Mouse (Mus musculus) limb, embryonic 11.5 days (tissue): Measurements from ENCODE around the gene Lgals12. TPM values are rescaled to one million over a fixed set of nuclear protein-coding genes. Genes with fewer than 3 reads are reported as not detected.

ENCODE experiments used
- ATAC-seq: fragments of 200-750 bp; cut with Nextera tagmentation; 2 replicates; pipeline ENCODE4 v1.8.0; 2017; ENCODE audit warnings: low read depth; ENCODE audit not compliant: insufficient number of reproducible peaks, low FRiP score, low TSS enrichment
- DNase-seq: peaks from one replicate; pipeline ENCODE4 v3.0.0-alpha.2; 2015; ENCODE audit warnings: low spot score
- H3K27ac ChIP-seq: fragments of 300-500 bp; sonication (generic); replicated peaks from 2 replicates; pipeline ENCODE4 v1.5.1; 2014; ENCODE audit warnings: low read depth, mild to moderate bottlenecking, low read length
- H3K27me3 ChIP-seq: fragments of 300-500 bp; sonication (generic); 2 replicates; pipeline ENCODE4 v1.6.1; 2014; ENCODE audit warnings: mild to moderate bottlenecking, low read length, mixed read lengths; ENCODE audit not compliant: control insufficient read depth, insufficient read depth
- H3K36me3 ChIP-seq: fragments of 300-500 bp; sonication (generic); 2 replicates; pipeline ENCODE4 v1.6.1; 2014; ENCODE audit warnings: mild to moderate bottlenecking, low read length, moderate library complexity, mixed read lengths; ENCODE audit not compliant: control insufficient read depth, insufficient read depth
- H3K4me1 ChIP-seq: fragments of 300-500 bp; sonication (generic); 2 replicates; pipeline ENCODE4 v1.6.1; 2014; ENCODE audit warnings: low read length, mixed read lengths; ENCODE audit not compliant: control insufficient read depth, insufficient read depth
- H3K4me2 ChIP-seq: fragments of 300-500 bp; sonication (generic); 2 replicates; pipeline ENCODE4 v1.6.1; 2014; ENCODE audit warnings: low read depth, mild to moderate bottlenecking, moderate library complexity; ENCODE audit not compliant: severe bottlenecking
- H3K4me3 ChIP-seq: fragments of 300-500 bp; sonication (generic); 2 replicates; pipeline ENCODE4 v1.5.1; 2014; ENCODE audit warnings: low read depth, low read length
- H3K9ac ChIP-seq: fragments of 300-500 bp; sonication (generic); 2 replicates; pipeline ENCODE4 v1.6.1; 2014; ENCODE audit warnings: mild to moderate bottlenecking, low read length
- H3K9me3 ChIP-seq: fragments of 300-500 bp; sonication (generic); 2 replicates; pipeline ENCODE4 v1.6.1; 2016; ENCODE audit warnings: low read length; ENCODE audit not compliant: control insufficient read depth
- WGBS: fragments of 180-500 bp; shearing (Covaris S2); extraction: QIAGEN DNeasy Blood & Tissue Kit; methylation state at CpG from one replicate; pipeline ENCODE4 v1.1.7; 2014; 5-methylcytosine and 5-hydroxymethylcytosine counted together
- polyA plus RNA-seq: library from polyadenylated mRNA; unstranded; fragments of >200 nt; fragmentation: Nextera tagmentation; extraction: Ambion mirVana; gene quantifications from 2 replicates; pipeline ENCODE4 v1.2.1, GENCODE M21; 2014

Lgals12 gene
- polyA plus RNA-seq, 1 experiment from 2014 or later, result 0.93 TPM

- H3K4me1 ChIP-seq, result 0 out of 2 replicates have a peak, but pooled peaks cover 3% of the 10 kb centered on the region
- H3K36me3 ChIP-seq, result no peaks in the 10 kb centered on the region
- H3K4me2 ChIP-seq, result peak overlapping the region; percentile 79
- H3K9me3 ChIP-seq, result no peaks in the 10 kb centered on the region
- H3K27ac ChIP-seq, result no peak overlapping the region
- peak overlapping the region; percentile 41; the same call in 1 of the 2 replicates for H3K4me3 ChIP-seq
- no peak for DNase-seq
- no peaks in the 10 kb centered on the region for H3K27me3 ChIP-seq
- 5% methylated on average over 4 of the region's 4 CpGs for WGBS
- H3K9ac ChIP-seq, result no peak overlapping the region
- ATAC-seq, result no peak
These were observed 49.1 kb downstream of the Lgals12 start for GRCm38 (mm10) chr19:7557844-7558243.

- H3K4me3 ChIP-seq, result peak within 1 kb of the TSS; percentile 41
- H3K36me3 ChIP-seq, result no peaks in the 10 kb centered on the region
- no peaks in the 10 kb centered on the region for H3K9me3 ChIP-seq
- no peak within 1 kb of the TSS for H3K27ac ChIP-seq
- H3K27me3 ChIP-seq, result no peaks in the 10 kb centered on the region
- peak; percentile 71 for DNase-seq
- WGBS, result 1% methylated on average over 27 of the region's 27 CpGs
- H3K9ac ChIP-seq, result peak within 1 kb of the TSS; percentile 47
- 0 out of 2 replicates have a peak, but pooled peaks cover 3% of the 10 kb centered on the region for H3K4me1 ChIP-seq
- peak; percentile 73; the same call in 1 of the 2 replicates for ATAC-seq
- H3K4me2 ChIP-seq, result peak within 1 kb of the TSS; percentile 79
These were observed 49.6 kb downstream of the Lgals12 start, which contains the start of gene Pla2g16 for GRCm38 (mm10) chr19:7557328-7557822. Gene Pla2g16 (plus strand): TSS chr19:7557459.

- 85% methylated on average over 1 of the region's 1 CpGs for WGBS
- Histone ChIP-seq H3K4me1 (0 out of 2 replicates have a peak, but pooled peaks cover 3% of the 10 kb centered on the region), H3K27me3 (no peaks in the 10 kb centered on the region), H3K27ac (no peak overlapping the region), H3K9ac (no peak overlapping the region), H3K4me3 (no peak overlapping the region), H3K36me3 (no peaks in the 10 kb centered on the region), H3K9me3 (no peaks in the 10 kb centered on the region), H3K4me2 (no peak overlapping the region)
- DNase-seq (no peak), ATAC-seq (no peak)
These were observed 50.4 kb downstream of the Lgals12 start for GRCm38 (mm10) chr19:7556641-7557040.

- DNase-seq (no peak), ATAC-seq (no peak)
- 0 out of 2 replicates have a peak, but pooled peaks cover 3% of the 10 kb centered on the region for H3K4me1 ChIP-seq
- no peak overlapping the region for H3K27ac ChIP-seq
- H3K9me3 ChIP-seq, result no peaks in the 10 kb centered on the region
- no peak overlapping the region for H3K4me2 ChIP-seq
- no peak overlapping the region for H3K9ac ChIP-seq
- no peak overlapping the region for H3K4me3 ChIP-seq
- no peaks in the 10 kb centered on the region for H3K36me3 ChIP-seq
- H3K27me3 ChIP-seq, result no peaks in the 10 kb centered on the region
- 77% methylated on average over 4 of the region's 4 CpGs for WGBS
These were observed 52.1 kb downstream of the Lgals12 start for GRCm38 (mm10) chr19:7554881-7555280.

GRCm38 (mm10) chr19:7553441-7553840 is 53.6 kb downstream of the Lgals12 start:
- no peak overlapping the region for H3K27ac ChIP-seq
- ATAC-seq, result no peak
- no peak overlapping the region for H3K4me3 ChIP-seq
- no peaks in the 10 kb centered on the region for H3K36me3 ChIP-seq
- no peaks in the 10 kb centered on the region for H3K9me3 ChIP-seq
- 0 out of 2 replicates have a peak, but pooled peaks cover 3% of the 10 kb centered on the region for H3K4me1 ChIP-seq
- H3K4me2 ChIP-seq, result no peak overlapping the region
- H3K27me3 ChIP-seq, result no peaks in the 10 kb centered on the region
- no peak overlapping the region for H3K9ac ChIP-seq
- no peak for DNase-seq

- Histone ChIP-seq H3K4me2 (no peak overlapping the region), H3K9ac (no peak overlapping the region), H3K9me3 (no peaks in the 10 kb centered on the region), H3K27ac (no peak overlapping the region), H3K36me3 (no peaks in the 10 kb centered on the region), H3K4me1 (no peaks in the 10 kb centered on the region), H3K27me3 (no peaks in the 10 kb centered on the region), H3K4me3 (no peak overlapping the region)
- 77% methylated on average over 2 of the region's 2 CpGs for WGBS
- DNase-seq (no peak), ATAC-seq (no peak)
These were observed 54.7 kb downstream of the Lgals12 start for GRCm38 (mm10) chr19:7552301-7552673.

- Histone ChIP-seq H3K9ac (no peak overlapping the region), H3K4me3 (no peak overlapping the region), H3K9me3 (no peaks in the 10 kb centered on the region), H3K27ac (no peak overlapping the region), H3K4me2 (no peak overlapping the region), H3K36me3 (no peaks in the 10 kb centered on the region), H3K27me3 (no peaks in the 10 kb centered on the region), H3K4me1 (no peaks in the 10 kb centered on the region)
- DNase-seq, result no peak
- ATAC-seq, result no peak
- WGBS, result 72% methylated on average over 4 of the region's 4 CpGs
These were observed 55.3 kb downstream of the Lgals12 start for GRCm38 (mm10) chr19:7551550-7552300.

GRCm38 (mm10) chr19:7548924-7549323 is 58.1 kb downstream of the Lgals12 start:
- Histone ChIP-seq H3K27me3 (no peaks in the 10 kb centered on the region), H3K9me3 (no peaks in the 10 kb centered on the region), H3K27ac (no peak overlapping the region), H3K36me3 (no peaks in the 10 kb centered on the region), H3K4me2 (no peak overlapping the region), H3K4me1 (no peaks in the 10 kb centered on the region), H3K4me3 (no peak overlapping the region), H3K9ac (no peak overlapping the region)
- ATAC-seq (no peak), DNase-seq (no peak)
- WGBS, result 91% methylated on average over 3 of the region's 3 CpGs
